Mouse (Mus musculus) kidney, postnatal 10 days (tissue): Measurements from ENCODE around the gene Luzp1.

Experiments
- DNase-seq: peaks from one replicate; pipeline ENCODE4 v3.0.0; 2021; ENCODE audit warnings: mixed read lengths

The Luzp1 gene

DNA sequence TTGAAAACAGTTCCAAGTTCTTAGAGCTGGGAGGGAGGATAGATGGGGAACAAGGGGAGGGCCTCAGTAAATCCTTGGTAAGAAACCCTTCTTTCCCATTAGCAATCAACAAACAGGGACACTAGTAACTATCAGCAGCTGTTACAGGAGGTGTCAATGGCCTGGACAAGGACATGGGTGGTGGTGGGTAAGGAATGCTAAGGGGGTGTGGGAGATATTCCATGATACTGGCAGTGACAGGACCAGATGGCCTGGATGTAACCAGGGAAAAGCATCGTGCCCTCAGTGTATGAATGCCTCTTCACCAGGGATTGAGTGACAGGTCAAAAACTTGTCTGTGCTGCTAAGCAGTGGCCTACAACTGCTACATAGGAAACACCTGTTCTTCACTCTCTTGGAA, 83.5 kb downstream of the Luzp1 start:
- no peak for DNase-seq

- DNase-seq, result no peak
These were observed 88.1 kb downstream of the Luzp1 start for GRCm38 (mm10) chr4:136557638-136558037.

DNA sequence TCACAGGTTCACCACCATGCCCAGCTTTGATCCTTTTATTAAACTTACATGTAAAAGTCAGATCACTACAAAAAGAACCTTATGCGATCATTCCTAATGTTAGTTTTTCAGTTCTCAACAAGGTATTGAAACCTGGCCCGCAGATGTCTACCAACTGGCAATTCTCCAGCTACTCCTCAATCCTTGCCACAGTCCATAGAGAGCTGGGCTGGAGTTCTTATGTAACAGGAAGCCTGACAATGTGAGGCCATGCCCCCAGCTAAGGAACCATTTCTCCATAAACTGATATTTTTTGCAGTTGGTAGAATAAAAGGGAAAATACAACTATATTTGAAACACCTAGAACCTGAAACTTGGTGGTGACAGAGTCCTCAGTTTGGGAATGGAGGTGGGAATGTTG, 90.1 kb downstream of the Luzp1 start:
- no peak for DNase-seq

DNA sequence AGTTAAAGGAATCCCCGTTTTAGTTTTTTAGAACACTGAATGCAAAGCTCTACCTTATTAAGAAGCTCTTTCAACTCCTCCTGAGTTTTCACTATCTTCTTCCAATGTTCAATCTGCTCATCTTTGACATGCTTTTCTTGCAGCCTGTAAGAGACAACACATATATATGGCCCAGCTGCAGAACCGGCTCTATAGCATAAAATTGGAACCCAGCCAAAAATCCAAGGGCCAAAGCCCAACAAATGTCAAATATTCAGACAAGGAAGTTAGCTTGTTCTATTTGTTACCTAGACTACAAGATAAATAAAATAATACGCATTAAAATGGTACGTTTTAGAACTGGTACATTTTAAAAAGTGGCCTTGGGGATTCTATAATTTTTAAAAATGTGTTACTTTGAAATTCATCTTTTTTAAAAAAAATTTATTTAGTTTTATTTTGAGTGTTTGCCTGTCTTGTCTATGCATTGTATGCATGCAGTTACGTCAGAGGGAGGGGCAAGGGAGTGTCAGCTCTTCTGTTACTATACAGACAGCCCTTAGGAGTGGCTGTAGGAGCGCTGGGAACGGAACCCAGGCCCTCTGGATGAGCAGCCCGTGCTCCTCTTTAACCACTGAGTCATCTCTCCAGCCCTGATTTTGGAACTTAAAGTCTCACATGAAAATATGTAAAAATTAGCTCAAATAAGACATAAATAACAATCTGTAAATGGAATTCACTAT, 90.9 kb downstream of the Luzp1 start:
- no peak for DNase-seq

DNA sequence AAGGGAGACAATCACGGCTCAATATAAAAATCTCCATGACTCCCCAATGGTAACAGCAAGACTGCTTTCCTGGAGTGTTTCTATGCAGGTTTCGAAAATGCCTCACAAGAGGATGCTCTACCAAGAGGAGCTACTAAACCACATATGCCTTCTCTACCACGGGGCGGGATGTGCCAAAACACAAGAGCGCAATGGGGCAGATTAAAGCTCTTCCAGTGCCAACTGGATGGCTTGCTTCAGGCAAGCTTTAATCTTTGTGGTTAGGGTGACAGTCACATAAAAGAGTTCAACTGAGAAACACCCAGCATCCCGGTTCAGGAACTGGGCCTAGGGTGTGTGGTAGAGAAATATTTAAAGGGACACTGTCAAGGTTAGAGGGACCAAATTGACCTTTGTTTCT, 93.2 kb downstream of the Luzp1 start:
- no peak for DNase-seq

- DNase-seq, result no peak
These were observed 99.1 kb downstream of the Luzp1 start for GRCm38 (mm10) chr4:136568629-136569028.

GRCm38 (mm10) chr4:136569998-136570397, 100.4 kb downstream of the Luzp1 start:
- no peak for DNase-seq

- no peak for DNase-seq
These were observed 112.3 kb downstream of the Luzp1 start for GRCm38 (mm10) chr4:136581885-136582284.

DNA sequence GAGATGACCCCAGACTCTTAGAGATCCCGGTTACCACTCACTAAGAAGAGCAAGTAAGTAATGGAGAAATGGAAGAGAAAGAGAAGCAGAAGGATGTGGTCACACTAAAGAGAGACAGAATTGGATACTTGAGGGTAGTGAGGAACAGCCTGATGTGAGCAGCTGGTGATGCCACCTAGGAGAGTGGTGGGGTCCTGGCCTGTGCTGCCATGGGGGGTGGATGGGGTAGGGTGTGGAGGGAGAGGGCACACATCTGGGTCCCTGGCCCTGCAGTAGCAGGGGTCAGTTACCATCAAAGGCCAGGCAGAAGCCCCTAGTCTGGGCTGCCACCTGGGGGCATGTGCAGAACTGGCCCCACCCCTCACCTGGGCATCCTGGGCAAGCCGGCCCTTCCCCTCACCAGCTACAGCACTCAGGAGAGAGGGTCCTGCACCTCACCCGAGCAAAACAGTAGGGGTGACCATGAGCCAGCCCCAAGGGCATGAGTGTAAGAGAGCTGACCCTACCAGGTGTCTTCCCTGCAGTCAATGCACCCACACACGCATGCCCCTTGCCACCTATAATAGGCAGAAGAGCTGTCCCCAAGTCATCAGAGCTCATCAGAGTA, 117.8 kb downstream of the Luzp1 start:
- DNase-seq, result no peak

GRCm38 (mm10) chr4:136588003-136588402, 118.4 kb downstream of the Luzp1 start:
- no peak for DNase-seq

DNA sequence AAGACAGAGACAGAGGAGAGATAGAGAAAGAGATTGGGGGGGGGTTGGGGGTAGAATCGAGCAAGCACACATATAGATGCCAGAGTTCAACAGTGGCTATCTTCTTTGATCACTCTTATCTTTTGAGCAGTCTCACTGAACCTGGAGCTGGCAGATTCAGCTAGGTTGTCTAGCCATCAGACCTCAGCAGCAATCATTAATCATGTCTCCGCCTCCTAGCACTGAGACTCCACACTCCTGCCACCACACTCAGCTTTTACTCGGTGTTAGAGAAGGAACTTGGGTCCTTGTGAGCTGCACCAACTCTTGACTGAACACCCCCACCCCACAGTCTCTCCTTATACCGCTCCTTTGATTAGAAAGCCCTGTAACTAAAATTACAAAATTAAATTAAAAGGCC, 122.5 kb downstream of the Luzp1 start:
- DNase-seq, result no peak

- no peak for DNase-seq
These were observed 124.4 kb downstream of the Luzp1 start for GRCm38 (mm10) chr4:136594006-136594405.

GRCm38 (mm10) chr4:136595221-136595620, 125.7 kb downstream of the Luzp1 start:
- peak; percentile 29 for DNase-seq

- no peak for DNase-seq
These were observed 128.8 kb downstream of the Luzp1 start for GRCm38 (mm10) chr4:136598268-136598876.

- no peak for DNase-seq
These were observed 130.3 kb downstream of the Luzp1 start for GRCm38 (mm10) chr4:136599869-136600268.

DNA sequence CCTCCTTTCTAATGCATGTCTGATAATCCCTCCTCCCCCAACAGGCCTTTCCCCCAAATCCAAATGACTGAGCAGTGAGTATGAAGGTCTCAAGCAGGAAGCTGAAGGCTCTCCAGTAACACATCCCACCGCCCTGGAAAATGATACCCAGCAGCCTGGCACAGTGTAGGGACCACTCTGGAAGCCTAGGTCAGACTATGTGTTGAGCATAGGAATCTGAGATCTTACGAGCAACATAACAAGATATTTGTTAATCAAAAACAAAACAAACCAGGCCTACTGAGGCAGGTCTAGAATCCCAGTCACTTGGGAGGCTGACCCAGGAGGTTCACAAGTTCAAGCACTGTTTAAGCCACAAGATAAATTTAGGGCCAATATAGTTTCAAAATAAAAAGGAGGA, 131.0 kb downstream of the Luzp1 start:
- no peak for DNase-seq

- peak; percentile 81 for DNase-seq
These were observed 131.9 kb downstream of the Luzp1 start for GRCm38 (mm10) chr4:136601476-136601875.

- peak; percentile 58 for DNase-seq
These were observed 132.5 kb downstream of the Luzp1 start for GRCm38 (mm10) chr4:136602018-136602554.

GRCm38 (mm10) chr4:136602568-136602967, 133.0 kb downstream of the Luzp1 start, which contains the start of gene Kdm1a:
Gene Kdm1a, minus strand, starts transcription at chr4:136602723.
- peak; percentile 98 for DNase-seq
